Mouse (Mus musculus): ENCODE data around the gene Hsd17b2. TPM values are rescaled to one million over a fixed set of nuclear protein-coding genes. Genes with fewer than 3 reads are reported as not detected.

Hsd17b2 gene
- polyA plus RNA-seq, 1 experiment from 2014 or later = not detected

DNA sequence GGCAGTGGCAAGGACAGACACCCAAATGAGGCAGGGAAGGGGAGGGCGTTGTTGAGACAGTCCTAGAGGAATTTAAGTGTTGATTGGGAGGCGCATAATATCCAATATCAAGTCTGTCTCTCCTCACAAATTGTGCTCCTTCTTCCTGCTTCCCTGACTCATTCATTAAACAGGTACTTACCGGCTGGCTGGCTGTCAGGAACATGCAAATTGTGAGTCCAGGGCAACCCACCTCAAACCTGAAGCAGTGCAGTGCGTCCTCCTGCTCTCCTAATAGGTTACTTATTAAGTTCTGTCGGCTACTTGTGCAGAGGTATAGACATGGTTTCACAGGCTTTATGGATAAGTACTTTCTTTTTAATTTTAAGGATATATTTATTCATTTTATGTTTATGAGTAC is 103.7 kb downstream of the Hsd17b2 start:
- Histone ChIP-seq H3K9me3 (ENCODE audit: control insufficient read depth, low read length) (no peaks in the 10 kb centered on the region), H3K27me3 (ENCODE audit: control insufficient read depth, insufficient read depth, low read length) (no peaks in the 10 kb centered on the region), H3K4me3 (ENCODE audit: low read depth, low read length) (no peak overlapping the region), H3K27ac (ENCODE audit: low read depth, low read length) (no peak overlapping the region), H3K36me3 (ENCODE audit: control insufficient read depth, insufficient read depth, low read length) (no peaks in the 10 kb centered on the region), H3K4me1 (replicated peaks; ENCODE audit: control insufficient read depth, insufficient read depth, low read length) (peaks cover 4% of the 10 kb centered on the region; the same call in 1 of the 2 replicates), H3K4me2 (ENCODE audit: low read depth, low read length, severe bottlenecking) (no peak overlapping the region), H3K9ac (ENCODE audit: low read length) (no peak overlapping the region)
- DNase-seq (ENCODE audit: low spot score) (no peak), ATAC-seq (replicated peaks; ENCODE audit: low FRiP score) (no peak)
- 90% methylated on average over 5 of the region's 5 CpGs for WGBS

Other genes starting within 250 kb of the Hsd17b2 start
- gene Plcg2, start 203.6 kb upstream of the Hsd17b2 start, polyA plus RNA-seq (2014; fragmentation: Nextera tagmentation; extraction: Ambion mirVana) = 2.0 and 2.7 TPM in 2 replicates
- 0.27 TPM in 1 of 2 replicates, not detected in the other for gene Sdr42e1, start 28.2 kb upstream of the Hsd17b2 start, polyA plus RNA-seq (2014; fragmentation: Nextera tagmentation; extraction: Ambion mirVana)
- 59.2 and 61.6 TPM in 2 replicates for gene Mphosph6, start 100.0 kb downstream of the Hsd17b2 start, polyA plus RNA-seq (2014; fragmentation: Nextera tagmentation; extraction: Ambion mirVana)

Measured in forebrain, embryonic 11.5 days (tissue).